Mouse (Mus musculus) forebrain, embryonic 14.5 days (tissue): ENCODE measurements around the gene Cntnap5b. TPM values are rescaled to one million over a fixed set of nuclear protein-coding genes. Genes with fewer than 3 reads are reported as not detected.

Experiments used
- ATAC-seq: fragments of 200-750 bp; cut with Nextera tagmentation; 2 replicates; pipeline ENCODE4 v1.8.0; 2017; ENCODE audit warnings: mild to moderate bottlenecking, moderate library complexity
- DNase-seq: peaks from one replicate; pipeline ENCODE4 v3.0.0-alpha.2; 2015; ENCODE audit warnings: low spot score
- H3K27ac ChIP-seq: fragments of 300-500 bp; sonication (generic); 2 replicates; pipeline ENCODE4 v1.5.1; 2014; ENCODE audit warnings: low read depth, mild to moderate bottlenecking, control low read depth, low read length, moderate library complexity
- H3K27me3 ChIP-seq: fragments of 300-500 bp; sonication (generic); replicated peaks from 2 replicates; pipeline ENCODE4 v1.6.1; 2014; ENCODE audit warnings: low read length, control low read depth, mixed read lengths; ENCODE audit not compliant: control insufficient read depth, insufficient read depth
- H3K36me3 ChIP-seq: fragments of 300-500 bp; sonication (generic); 2 replicates; pipeline ENCODE4 v1.6.1; 2014; ENCODE audit warnings: low read length, control low read depth; ENCODE audit not compliant: control insufficient read depth, insufficient read depth
- H3K4me1 ChIP-seq: fragments of 300-500 bp; sonication (generic); 2 replicates; pipeline ENCODE4 v1.6.1; 2014; ENCODE audit warnings: antibody characterized with exemption, low read length, control low read depth; ENCODE audit not compliant: control insufficient read depth, insufficient read depth
- H3K4me2 ChIP-seq: fragments of 300-500 bp; sonication (generic); 2 replicates; pipeline ENCODE4 v1.6.1; 2014; ENCODE audit warnings: mild to moderate bottlenecking, control low read depth, low read length
- H3K4me3 ChIP-seq: fragments of 300-500 bp; sonication (generic); 2 replicates; pipeline ENCODE4 v1.5.1; 2014; ENCODE audit warnings: low read depth, low read length, control low read depth
- H3K9ac ChIP-seq: fragments of 300-500 bp; sonication (generic); 2 replicates; pipeline ENCODE4 v1.6.1; 2014; ENCODE audit warnings: mild to moderate bottlenecking, low read length, control low read depth, moderate library complexity
- H3K9me3 ChIP-seq: fragments of 300-500 bp; sonication (generic); replicated peaks from 2 replicates; pipeline ENCODE4 v1.6.1; 2016; ENCODE audit warnings: low read length, control low read depth, mixed read lengths; ENCODE audit not compliant: control insufficient read depth
- WGBS: fragments of 180-500 bp; shearing (Covaris S2); extraction: QIAGEN DNeasy Blood & Tissue Kit; methylation state at CpG from one replicate; pipeline ENCODE4 v1.1.7; 2014; 5-methylcytosine and 5-hydroxymethylcytosine counted together
- polyA plus RNA-seq: library from polyadenylated mRNA; unstranded; fragments of >200 nt; fragmentation: Nextera tagmentation; extraction: Ambion mirVana; gene quantifications from 2 replicates; pipeline ENCODE4 v1.2.1, GENCODE M21; 2014

The Cntnap5b gene
- polyA plus RNA-seq, 1 experiment from 2014 or later = 0.72 TPM

DNA sequence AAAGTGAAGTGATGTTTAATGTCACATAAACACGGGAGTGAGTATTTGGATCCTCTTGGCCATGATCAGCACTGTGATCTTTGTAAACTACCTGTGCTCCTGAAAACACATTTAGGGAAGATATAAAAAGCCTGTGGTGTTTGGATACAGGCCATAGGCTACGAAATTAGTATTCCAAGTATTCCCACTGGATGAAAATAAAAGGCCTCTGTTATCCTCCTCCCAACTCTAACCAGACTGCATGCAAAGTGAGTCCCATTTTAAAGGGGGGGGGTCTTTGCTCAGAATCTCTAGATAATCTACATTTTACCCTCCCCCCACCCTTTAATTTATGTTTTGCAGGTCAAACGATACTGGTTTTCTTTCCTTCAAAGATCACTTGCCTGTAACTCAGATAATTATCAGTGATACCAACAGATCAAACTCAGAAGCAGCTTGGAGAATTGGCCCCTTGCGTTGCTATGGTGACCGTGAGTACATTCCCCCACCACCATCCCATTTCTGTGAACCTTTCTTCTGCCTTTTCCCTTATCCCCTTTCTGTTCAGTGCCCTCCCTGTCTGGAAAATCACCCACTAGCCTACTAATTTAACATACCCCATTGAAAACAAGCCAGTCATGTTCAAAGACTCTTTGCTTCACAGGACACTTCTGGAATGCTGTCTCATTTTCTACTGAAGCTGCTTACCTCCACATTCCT, 597.0 kb downstream of the Cntnap5b start:
- DNase-seq = peak; percentile 63
- no peak overlapping the region for H3K4me2 ChIP-seq
- ATAC-seq = peak; percentile 87
- H3K27me3 ChIP-seq = no peaks in the 10 kb centered on the region
- WGBS = 32% methylated on average over 5 of the region's 5 CpGs
- no peaks in the 10 kb centered on the region for H3K36me3 ChIP-seq
- H3K4me1 ChIP-seq = no peaks in the 10 kb centered on the region
- H3K27ac ChIP-seq = no peak overlapping the region
- no peak overlapping the region for H3K4me3 ChIP-seq
- no peaks in the 10 kb centered on the region for H3K9me3 ChIP-seq
- no peak overlapping the region for H3K9ac ChIP-seq

DNA sequence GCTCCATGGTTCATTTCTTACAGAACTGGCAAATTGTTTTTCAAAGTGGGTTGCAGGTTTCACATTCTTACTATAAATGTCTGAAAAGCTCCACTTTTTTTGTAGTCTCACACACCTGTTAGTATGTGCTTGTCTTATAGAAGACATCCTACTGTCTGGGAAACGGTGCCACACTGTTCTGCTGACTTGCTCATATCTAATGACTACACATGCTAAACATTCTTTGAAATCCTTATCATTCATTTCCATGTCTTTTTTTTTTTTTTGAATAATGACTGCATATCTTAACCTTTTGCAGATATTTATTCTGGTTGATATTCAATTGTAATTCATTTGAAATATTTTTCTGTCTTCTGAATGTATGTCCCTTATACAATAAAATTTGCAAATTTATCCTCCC, 613.7 kb downstream of the Cntnap5b start:
- Histone ChIP-seq H3K9me3 (no peaks in the 10 kb centered on the region), H3K4me3 (no peak overlapping the region), H3K4me2 (no peak overlapping the region), H3K9ac (no peak overlapping the region), H3K4me1 (no peaks in the 10 kb centered on the region), H3K36me3 (no peaks in the 10 kb centered on the region), H3K27me3 (no peaks in the 10 kb centered on the region), H3K27ac (no peak overlapping the region)
- DNase-seq (no peak), ATAC-seq (no peak)
- 92% methylated on average over 1 of the region's 1 CpGs for WGBS

- Histone ChIP-seq H3K36me3 (no peaks in the 10 kb centered on the region), H3K9ac (no peak overlapping the region), H3K9me3 (no peaks in the 10 kb centered on the region), H3K4me1 (no peaks in the 10 kb centered on the region), H3K4me2 (no peak overlapping the region), H3K27ac (no peak overlapping the region), H3K4me3 (no peak overlapping the region), H3K27me3 (no peaks in the 10 kb centered on the region)
- ATAC-seq (no peak), DNase-seq (no peak)
These were observed 621.5 kb downstream of the Cntnap5b start for GRCm38 (mm10) chr1:100394034-100394433.

- H3K27ac ChIP-seq = 0 out of 2 replicates have a peak overlapping the region, but pooled peaks have one; percentile 29
- no peak overlapping the region for H3K4me2 ChIP-seq
- DNase-seq = peak; percentile 58
- H3K27me3 ChIP-seq = no peaks in the 10 kb centered on the region
- H3K4me3 ChIP-seq = no peak overlapping the region
- no peaks in the 10 kb centered on the region for H3K36me3 ChIP-seq
- peaks cover 3% of the 10 kb centered on the region; the same call in 1 of the 2 replicates for H3K4me1 ChIP-seq
- ATAC-seq = peak; percentile 57; the same call in 1 of the 2 replicates
- no peak overlapping the region for H3K9ac ChIP-seq
- no peaks in the 10 kb centered on the region for H3K9me3 ChIP-seq
These were observed 644.2 kb downstream of the Cntnap5b start for GRCm38 (mm10) chr1:100416658-100417224.

DNA sequence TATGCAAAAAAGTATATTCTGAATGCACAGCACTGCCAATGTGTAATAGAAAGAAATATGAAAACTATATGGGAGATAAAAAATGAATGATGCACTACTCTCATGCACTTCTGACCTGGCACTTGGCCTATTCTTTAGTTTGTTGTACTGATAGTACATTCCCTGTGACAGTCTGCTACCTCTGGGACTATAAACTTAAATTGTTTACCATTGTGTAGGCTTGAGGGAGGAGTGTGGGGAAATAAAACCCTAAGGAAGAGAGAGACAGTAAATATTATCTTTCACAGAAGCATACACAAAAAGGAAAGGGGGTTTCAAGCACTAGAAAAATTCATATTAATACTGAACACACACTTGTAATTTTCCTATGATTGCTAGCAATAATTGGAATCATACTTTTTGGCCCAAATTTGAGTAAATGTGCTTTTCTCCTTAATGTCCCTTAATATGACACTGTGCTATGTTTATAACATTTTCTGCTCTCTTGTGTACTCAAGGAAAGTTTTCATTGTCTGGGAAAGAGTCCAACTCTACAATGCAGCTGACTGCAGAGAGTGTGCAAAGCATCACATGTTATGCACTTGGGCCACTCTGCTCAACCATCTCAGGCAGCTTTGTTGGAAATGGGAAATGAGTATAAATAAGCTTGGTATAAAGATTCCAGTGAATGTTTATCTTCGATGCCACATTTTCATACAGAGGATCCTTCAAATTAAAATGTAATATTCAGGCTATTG, 657.6 kb downstream of the Cntnap5b start:
- ATAC-seq (no peak), DNase-seq (no peak)
- Histone ChIP-seq H3K27me3 (no peaks in the 10 kb centered on the region), H3K36me3 (no peaks in the 10 kb centered on the region), H3K27ac (no peak overlapping the region), H3K9me3 (no peaks in the 10 kb centered on the region), H3K9ac (no peak overlapping the region), H3K4me1 (no peaks in the 10 kb centered on the region), H3K4me3 (no peak overlapping the region), H3K4me2 (no peak overlapping the region)
- 98% methylated on average over 1 of the region's 1 CpGs for WGBS

DNA sequence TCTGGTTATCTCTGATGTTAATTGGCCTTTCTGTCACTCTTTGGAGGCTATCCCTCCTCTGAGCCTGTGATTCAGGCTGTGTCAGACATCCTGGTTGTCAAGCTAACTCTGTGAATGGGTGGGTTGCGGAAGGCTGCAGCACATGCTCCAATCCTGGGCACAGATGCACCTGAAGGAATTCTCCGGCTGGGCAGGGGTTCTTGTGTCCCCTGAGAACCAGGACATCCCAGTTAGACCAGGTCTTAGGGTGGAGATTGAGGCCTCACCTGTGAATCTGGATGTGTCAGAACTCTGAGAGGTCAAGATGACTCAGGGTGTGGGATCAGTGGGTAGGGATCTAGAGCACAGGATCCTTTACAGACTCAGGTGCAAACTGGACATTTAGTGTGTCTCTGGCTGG, 691.3 kb downstream of the Cntnap5b start:
- WGBS = 90% methylated on average over 2 of the region's 2 CpGs
- H3K9ac ChIP-seq = no peak overlapping the region
- no peak overlapping the region for H3K27ac ChIP-seq
- no peaks in the 10 kb centered on the region for H3K27me3 ChIP-seq
- no peak overlapping the region for H3K4me3 ChIP-seq
- no peak overlapping the region for H3K4me2 ChIP-seq
- no peaks in the 10 kb centered on the region for H3K36me3 ChIP-seq
- ATAC-seq = no peak
- no peaks in the 10 kb centered on the region for H3K9me3 ChIP-seq
- DNase-seq = no peak
- H3K4me1 ChIP-seq = no peaks in the 10 kb centered on the region

GRCm38 (mm10) chr1:100465226-100465625, 692.7 kb downstream of the Cntnap5b start:
- Histone ChIP-seq H3K27me3 (no peaks in the 10 kb centered on the region), H3K9ac (no peak overlapping the region), H3K4me3 (no peak overlapping the region), H3K27ac (no peak overlapping the region), H3K36me3 (no peaks in the 10 kb centered on the region), H3K4me1 (no peaks in the 10 kb centered on the region), H3K9me3 (no peaks in the 10 kb centered on the region), H3K4me2 (no peak overlapping the region)
- ATAC-seq (no peak), DNase-seq (peak; percentile 30)
- 24% methylated on average over 1 of the region's 1 CpGs for WGBS

GRCm38 (mm10) chr1:100467595-100467994, 695.0 kb downstream of the Cntnap5b start:
- Histone ChIP-seq H3K9me3 (no peaks in the 10 kb centered on the region), H3K4me2 (no peak overlapping the region), H3K27ac (no peak overlapping the region), H3K4me1 (no peaks in the 10 kb centered on the region), H3K9ac (no peak overlapping the region), H3K4me3 (no peak overlapping the region), H3K36me3 (no peaks in the 10 kb centered on the region), H3K27me3 (no peaks in the 10 kb centered on the region)
- no peak for ATAC-seq
- DNase-seq = no peak
- WGBS = 35% methylated on average over 1 of the region's 1 CpGs

GRCm38 (mm10) chr1:100509866-100510265, 737.3 kb downstream of the Cntnap5b start:
- H3K4me1 ChIP-seq = no peaks in the 10 kb centered on the region
- ATAC-seq (no peak), DNase-seq (no peak)
- no peak overlapping the region for H3K4me2 ChIP-seq
- no peak overlapping the region for H3K4me3 ChIP-seq
- no peaks in the 10 kb centered on the region for H3K9me3 ChIP-seq
- H3K27ac ChIP-seq = no peak overlapping the region
- H3K36me3 ChIP-seq = no peaks in the 10 kb centered on the region
- H3K9ac ChIP-seq = no peak overlapping the region
- H3K27me3 ChIP-seq = no peaks in the 10 kb centered on the region
